Mouse (Mus musculus): ENCODE measurements around the gene Erc2. TPM values are rescaled to one million over a fixed set of nuclear protein-coding genes. Genes with fewer than 3 reads are reported as not detected.

Erc2 gene
- total RNA-seq, 2 experiments from 2014 or later = 0.38 to 0.86 TPM

DNA sequence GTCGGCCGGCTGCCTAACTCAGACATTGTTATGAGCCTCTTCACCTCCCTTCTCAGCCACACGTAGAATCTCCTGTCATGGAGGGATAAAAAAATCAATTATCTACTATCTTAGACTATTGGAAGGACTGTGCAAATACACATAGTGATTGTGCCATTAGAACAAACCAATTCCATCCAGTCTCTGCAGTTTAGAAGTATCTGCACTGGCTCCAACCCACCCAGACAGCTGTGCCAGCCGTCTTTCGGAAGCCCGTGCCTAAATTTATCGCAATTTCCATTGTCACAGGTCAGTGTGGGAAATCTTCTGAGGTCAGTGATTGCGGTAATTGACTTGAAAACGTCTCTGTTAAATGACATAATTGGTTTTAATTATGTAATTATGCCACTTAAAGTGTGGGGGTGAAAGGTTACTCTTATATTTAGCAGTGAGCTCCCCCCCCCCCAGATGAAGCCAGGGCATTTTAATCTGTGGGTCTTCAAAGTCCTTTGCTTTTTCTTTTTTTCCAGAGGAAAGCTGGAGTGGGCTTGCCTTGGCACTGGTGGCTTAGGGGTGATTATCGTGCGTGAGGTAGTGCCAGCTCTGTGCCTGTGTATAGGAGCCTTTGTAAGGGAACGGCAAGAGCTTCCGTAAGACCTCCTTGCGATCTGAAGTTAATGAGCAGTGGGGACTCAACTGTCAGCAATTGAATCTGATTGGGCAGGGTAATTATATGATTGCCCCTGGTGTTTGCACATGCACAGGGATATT lies 759.7 kb downstream of the Erc2 start:
- intact Hi-C loops (cut with DNase I; ENCODE audit: low total_unique reads) = no loop called here

DNA sequence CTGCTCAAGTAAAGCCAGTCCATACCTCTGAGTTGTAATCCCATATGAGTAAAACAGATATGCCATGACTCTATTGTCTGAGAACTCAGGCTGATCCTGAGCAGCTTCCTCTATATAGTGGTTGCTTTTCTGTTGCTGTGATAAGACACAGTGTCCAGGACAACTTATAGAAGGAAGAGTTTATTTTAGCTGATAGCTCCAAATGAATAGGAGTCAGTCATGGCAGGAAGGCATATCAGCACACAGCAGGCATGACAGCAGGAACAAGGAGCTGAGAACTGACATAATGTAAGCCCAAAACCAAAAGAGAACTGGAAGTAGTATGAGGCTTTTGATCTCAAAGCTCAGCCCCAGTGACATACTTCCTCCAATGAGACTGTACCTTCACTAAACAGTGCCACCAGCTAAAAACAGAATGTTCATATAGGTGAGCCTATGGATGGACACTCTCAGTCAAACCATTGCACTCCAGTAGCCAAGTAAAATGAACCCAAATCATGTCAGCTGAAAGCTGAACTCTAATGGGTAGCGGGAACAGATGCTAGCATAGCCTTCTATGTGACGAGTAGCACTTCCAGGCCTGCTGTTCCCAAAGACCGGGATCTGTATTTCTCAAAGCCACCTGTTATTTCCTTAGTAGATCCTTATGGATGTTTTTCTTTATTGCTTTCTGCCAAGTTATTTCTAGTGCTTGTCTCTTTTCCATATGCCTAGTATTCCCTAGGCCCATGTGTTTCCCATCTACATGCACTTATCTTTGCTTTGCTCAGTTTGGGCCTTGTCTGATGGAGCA lies 764.8 kb downstream of the Erc2 start:
- no peak for DNase-seq
- intact Hi-C loops (cut with DNase I; ENCODE audit: low total_unique reads) = no loop called here

More for the DNA sequence above, 759.7 kb downstream of the Erc2 start:
- DNase-seq = no peak

DNA sequence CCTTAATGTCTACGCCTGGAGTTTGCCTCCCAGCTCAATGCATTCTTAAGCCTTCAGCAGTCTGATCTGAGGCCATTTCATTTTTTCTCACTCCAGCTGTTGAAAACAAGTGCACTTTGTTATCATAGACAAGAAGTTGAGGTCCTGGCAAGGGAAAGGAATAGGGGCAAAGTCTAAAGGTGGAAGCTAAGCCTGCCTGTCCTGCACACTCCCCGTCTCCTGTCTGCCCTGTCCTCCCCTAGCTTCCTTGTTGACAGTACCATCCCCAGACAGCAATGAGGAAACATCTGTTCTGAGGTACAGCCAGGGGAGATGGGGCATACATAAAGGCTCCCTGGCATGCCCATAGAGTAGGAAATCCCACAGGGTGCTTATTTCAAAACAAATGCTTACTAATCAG lies 776.7 kb downstream of the Erc2 start:
- no peak for DNase-seq
- intact Hi-C loops (cut with DNase I; ENCODE audit: low total_unique reads) = no loop called here

DNA sequence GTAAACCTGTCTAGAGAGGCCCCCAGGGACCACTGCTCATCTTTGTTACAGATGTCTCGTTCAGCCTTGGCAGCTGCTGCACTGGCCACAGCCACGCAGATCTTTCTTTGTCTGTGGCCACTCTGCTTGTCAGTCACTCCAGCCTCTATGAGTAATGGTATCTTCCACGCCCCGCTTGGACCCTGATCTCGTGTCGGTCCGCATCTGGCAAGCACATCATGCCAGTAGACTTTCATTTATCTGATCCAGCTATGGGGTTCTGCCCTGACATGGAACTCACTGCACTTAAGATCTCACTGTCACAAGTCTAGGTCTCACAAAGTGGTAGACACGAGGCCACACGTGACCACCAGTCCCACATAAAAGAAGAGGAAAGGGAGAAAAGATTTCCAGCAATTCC lies 777.7 kb downstream of the Erc2 start:
- intact Hi-C loops (cut with DNase I; ENCODE audit: low total_unique reads) = no loop called here

DNA sequence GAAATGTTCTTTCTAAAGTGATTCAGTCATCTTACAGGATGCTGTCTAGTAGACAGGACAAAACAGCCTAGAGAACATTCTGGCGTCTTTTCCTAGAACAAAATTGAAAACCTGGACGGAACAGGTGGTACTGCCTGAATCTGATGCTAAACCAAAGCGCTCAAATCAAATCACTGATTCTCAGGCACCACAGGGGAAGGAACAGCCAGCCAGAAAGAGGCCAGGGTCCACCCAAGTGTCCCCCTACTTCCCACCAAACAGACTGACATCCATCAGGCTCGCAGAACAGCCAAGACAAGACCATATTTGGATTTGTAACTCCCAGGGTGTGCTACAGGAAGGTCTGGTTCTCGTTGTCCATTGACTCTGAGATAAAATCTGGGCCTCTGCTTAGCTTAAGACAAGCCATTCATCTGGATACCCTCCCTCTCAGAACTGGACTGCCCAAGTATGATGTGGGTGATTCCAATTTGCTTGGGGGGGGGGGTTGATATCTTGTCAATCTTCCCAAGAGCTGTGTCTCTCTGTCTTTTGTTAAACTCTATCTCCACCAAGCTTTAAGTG lies 783.1 kb downstream of the Erc2 start:
- no peak for DNase-seq
- intact Hi-C loops (cut with DNase I; ENCODE audit: low total_unique reads) = no loop called here

More for the DNA sequence above, 777.7 kb downstream of the Erc2 start:
- no peak for DNase-seq

DNA sequence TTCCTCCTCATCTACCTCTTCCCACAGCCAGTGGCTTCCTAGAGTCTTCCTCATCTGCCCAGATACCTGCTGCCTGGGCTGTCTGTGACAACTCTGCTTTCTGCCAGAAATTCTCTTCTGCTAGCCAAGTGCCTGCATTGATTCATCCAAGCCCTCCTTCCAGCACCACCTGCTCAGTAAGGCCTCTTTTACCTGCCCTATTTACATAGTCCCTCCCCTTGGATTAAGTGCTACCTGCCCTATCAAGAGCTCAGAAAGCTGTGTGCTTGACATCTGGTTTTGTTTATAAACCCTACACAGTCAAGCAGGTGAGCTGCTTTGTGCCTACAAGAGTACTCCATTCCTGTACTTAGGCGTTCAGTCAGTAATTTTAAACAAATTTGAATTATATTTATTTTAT lies 787.2 kb downstream of the Erc2 start:
- intact Hi-C loops (cut with DNase I; ENCODE audit: low total_unique reads) = no loop called here
- DNase-seq = no peak

DNA sequence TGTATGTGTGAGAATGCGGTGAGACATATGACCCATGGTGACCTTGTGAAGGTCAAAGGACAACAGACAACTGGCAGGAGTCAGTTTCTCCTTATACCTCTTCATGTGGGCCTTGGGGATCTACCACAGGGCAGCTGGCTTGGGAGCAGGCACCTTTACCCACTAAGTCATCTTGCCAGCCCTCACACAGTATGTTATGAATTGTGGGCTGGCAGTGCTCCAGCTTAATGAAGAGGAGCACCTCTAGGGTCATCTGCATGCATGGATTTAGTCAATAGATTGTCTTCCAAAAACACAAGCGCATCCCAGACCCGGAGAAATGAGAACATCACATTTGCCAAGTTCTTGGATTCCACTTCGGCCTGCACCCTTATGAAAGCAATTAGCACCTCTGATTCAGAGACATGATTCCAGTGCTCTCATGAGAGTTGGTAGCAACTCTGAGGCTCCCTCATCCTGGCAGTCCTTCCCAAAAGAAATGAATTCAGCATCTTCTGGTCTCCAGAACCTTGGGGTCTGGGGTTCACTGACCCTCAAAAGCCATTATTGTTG lies 787.6 kb downstream of the Erc2 start:
- intact Hi-C loops (cut with DNase I; ENCODE audit: low total_unique reads) = no loop called here
- DNase-seq = no peak

DNA sequence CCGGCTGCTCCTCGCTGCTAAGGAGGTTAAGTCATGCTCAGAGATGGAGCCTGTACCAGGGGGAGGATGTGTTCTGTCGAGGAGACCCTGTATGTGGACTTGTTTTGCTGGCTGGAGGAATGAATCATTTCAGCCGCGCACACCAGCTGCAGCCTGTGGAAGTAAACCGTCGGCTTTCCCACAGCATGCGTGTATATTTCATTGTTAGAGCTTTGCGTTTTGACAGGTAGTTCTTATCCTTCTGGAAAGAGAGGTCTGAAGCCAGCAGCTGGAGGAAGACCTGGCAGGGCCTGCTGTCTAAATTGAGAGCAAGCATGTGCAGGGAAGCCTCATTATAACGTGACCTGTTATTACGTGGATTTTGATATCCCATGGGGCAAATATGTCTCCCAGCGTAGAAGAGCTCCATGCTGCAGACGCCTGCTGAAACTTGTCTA lies 788.6 kb downstream of the Erc2 start:
- intact Hi-C loops (cut with DNase I; ENCODE audit: low total_unique reads) = no loop called here
- no peak for DNase-seq

DNA sequence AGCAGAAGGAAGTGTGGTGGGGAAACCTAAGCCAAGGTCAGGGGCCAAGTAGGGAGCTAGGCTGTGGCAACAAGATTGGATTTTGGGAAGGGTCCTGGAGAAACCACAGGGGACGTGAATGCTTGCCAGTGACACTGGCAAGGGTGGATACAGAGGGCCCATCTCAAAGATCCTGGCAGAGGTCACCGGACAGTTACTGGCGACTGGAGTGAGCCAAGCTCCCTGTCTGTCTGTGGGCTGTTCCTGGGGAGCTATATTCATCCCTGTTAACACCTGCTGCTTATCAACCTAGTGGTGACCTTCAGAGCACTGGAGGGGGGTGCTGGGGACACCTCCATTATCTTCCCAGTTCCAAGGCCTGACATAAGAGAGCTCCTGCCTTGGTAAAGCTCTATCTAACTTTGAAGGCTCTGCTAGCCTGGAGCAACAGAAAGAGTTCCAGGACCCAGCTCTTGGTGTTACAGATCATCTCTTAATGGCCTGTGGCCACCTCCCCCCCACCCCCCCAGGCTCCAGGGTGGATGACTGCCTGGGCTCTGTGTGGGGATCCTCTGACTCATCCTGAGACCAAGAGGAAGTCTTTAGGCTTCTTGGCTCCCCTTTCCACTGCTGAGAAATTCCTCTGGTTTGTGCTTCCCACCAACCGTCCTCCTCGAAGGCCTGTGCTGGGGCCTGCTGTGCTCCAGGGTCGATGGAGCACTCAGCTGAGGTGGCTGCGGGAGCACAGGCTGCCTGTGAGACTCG lies 790.2 kb downstream of the Erc2 start:
- no peak for DNase-seq
- intact Hi-C loops (cut with DNase I; ENCODE audit: low total_unique reads) = no loop called here

DNA sequence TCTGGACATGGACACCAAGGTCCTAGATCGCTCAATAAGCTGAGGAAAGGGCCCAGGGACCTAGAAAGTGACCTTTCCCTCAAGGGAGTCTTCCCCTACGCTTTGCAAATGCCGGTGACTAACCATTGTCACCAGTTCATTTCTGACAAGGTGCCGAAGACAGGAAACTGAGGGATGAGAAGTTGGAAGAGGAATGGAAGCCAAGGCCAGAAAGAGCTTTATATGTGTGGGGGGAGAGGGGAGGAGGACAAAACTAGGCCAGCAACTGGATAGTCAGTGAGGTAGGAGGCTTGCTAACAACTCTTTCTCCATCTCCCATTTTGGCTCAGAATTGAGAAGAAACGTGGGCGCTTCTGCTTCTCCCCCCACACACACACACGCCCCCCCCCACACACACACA lies 791.3 kb downstream of the Erc2 start:
- intact Hi-C loops (cut with DNase I; ENCODE audit: low total_unique reads) = no loop called here
- no peak for DNase-seq

DNA sequence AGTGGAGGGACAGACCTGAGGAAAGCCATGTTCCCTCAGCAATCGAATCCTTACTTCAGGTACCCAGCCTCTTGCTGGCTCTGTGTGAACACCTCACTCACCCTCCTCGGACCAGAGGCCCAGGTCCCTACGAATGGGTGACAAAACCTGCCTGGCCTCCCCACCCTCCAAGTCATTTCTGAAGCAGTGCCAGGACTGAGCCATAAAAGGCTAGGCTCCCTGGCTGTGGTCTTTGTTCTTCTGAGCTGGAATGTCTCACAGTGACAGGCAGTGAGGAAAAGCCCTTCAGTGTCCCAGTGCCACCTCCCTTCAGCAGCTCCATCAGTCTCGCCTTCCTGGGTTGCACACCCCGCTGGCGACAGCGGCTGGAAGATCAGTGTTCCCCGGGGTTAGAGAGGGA lies 794.8 kb downstream of the Erc2 start:
- intact Hi-C loops (cut with DNase I; ENCODE audit: low total_unique reads) = no loop called here
- no peak for DNase-seq

DNA sequence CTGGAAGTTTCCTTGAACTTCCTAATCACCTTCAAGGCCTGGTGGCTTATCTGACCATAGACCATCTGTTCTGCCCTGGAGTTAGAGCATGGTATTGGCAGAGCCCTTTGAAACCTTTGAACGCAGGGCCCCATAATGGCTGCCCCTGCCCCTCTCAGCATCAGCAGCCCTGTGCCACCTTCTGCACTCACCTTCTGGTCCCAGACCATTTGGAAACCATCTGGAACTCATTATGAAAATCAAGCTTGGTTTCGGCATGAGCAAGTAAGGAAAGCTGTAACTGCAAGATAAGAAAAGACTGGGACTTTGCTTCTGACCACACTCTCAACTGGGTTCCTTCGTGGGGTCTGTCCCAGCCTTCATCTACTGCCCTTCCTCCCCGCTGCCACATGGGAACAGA lies 796.3 kb downstream of the Erc2 start:
- no peak for DNase-seq
- intact Hi-C loops (cut with DNase I; ENCODE audit: low total_unique reads) = no loop called here

DNA sequence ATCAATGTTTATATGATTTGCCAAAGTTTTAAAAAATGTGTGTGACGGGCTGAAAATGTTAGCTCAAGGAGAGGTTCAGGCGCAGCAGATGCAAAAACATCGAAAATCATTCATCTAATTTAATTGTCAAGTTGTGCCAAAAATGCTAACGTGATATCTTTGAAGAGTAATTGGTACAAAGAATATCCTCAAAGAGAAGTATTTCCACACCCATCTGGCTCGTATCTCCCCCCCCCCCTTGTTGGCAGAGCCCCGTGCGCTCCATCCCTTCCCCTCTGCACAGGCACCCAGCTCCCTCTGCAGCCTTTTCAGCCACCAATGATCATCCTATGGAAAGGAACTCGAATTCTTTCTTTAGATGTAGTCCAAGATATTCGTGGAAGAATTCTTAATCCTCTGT lies 797.0 kb downstream of the Erc2 start:
- DNase-seq = no peak
- intact Hi-C loops (cut with DNase I; ENCODE audit: low total_unique reads) = no loop called here

DNA sequence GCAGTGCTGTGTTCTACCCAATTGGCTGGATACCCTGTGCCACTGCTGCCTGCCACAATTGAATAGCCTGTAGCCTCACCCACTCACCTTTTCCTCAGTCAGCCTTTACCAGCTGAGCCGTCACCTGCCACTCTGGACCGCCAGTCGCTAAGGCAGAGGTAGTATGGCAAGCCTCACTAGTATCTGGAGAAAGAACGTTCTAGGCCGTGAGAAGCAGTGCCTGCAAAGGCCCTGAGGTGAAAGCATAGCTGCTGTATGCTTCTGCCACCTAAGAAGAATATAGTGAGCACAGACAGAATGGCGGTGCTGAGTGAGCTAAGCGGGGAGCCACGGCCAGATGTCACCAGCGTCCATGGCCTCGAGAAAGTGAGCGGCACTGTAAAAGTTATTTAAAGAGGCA lies 798.4 kb downstream of the Erc2 start:
- DNase-seq = no peak
- intact Hi-C loops (cut with DNase I; ENCODE audit: low total_unique reads) = no loop called here

DNA sequence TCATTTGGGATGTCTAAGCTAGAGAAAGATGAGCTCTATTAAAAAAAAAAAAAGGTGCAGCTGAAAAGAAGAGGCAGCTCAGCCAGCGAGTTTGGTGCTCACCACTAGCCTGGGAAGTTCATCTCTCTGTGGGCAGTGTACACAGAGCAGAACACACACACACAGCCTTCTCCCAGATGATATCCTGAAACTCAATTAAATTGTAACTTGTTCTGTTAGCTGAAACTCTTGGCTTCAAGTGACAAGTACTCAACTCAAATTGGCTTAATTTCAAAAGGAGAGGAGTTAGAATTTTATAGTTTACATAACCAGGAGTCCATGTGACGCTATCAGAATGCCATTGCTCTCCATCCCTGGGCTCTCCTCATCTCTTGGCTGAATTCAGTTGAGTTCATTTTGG lies 804.4 kb downstream of the Erc2 start:
- intact Hi-C loops (cut with DNase I; ENCODE audit: low total_unique reads) = no loop called here

DNA sequence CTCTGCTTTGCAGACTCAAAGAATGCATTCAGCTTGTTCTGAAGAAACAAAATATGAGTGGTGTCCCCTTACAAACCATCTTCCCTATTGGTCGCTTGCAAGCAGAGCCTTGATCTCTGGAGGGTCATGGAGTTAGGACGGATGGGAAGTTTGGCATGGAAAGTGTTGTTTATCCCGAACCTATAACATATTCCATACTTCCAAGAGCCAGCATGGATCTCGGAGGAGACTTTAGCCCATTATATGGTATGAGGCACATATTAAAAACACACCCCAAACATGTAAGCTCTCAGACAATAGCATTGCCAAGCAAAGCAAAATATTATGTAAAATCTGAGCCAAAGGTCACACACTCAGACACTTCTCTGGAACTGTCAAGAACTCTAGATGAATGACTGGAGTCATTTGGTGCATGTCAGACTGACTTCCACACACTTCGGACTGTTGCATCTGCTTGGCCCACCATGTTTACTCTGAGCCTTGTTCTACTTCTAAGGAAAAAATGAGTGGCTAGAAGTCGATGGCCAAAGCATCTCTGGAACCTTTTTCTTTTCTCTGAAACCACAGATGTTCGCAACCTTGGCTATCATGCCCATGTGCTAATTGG lies 809.6 kb downstream of the Erc2 start:
- intact Hi-C loops (cut with DNase I; ENCODE audit: low total_unique reads) = no loop called here
- no peak for DNase-seq

More for the DNA sequence above, 804.4 kb downstream of the Erc2 start:
- DNase-seq = no peak

DNA sequence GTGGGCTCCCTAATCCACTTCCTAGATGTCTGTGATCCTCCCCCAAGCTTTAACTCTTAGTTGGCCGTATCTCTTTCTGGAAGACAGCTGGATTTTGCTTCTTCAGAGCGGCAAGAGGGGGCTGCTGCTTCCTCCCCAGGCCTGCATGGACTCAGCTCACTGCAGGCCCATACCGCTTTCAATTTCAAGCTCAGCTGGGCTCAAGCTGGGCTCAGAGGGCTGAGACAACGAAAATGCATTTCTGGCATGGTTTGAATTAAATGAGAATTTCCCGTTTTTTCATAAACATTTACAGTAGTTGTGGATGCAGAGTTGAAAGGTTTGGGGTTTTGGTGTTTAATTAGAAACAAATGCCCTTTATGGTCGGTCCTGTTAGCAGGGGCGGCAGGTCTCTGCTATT lies 812.8 kb downstream of the Erc2 start:
- intact Hi-C loops (cut with DNase I; ENCODE audit: low total_unique reads) = no loop called here
- DNase-seq = no peak

DNA sequence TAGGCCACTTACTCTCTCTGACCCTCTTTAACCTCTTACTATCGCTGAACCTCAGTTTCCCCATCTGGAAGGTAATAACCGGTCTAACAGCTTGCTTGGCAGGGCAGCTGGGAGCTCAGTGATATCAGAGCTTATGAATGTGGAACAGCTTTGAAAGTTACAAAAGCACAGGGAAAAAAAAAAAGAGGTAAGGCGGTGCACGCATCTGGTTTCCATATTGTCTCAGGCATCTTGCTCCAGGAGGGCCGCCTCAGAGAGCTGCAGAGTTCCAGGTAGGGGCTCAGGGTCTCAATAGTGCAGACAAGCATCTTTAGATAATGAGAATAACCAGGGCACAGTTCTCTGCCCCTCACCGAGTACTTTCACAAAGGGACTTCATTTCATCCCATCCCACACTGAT lies 816.9 kb downstream of the Erc2 start:
- intact Hi-C loops (cut with DNase I; ENCODE audit: low total_unique reads) = no loop called here
- no peak for DNase-seq

DNA sequence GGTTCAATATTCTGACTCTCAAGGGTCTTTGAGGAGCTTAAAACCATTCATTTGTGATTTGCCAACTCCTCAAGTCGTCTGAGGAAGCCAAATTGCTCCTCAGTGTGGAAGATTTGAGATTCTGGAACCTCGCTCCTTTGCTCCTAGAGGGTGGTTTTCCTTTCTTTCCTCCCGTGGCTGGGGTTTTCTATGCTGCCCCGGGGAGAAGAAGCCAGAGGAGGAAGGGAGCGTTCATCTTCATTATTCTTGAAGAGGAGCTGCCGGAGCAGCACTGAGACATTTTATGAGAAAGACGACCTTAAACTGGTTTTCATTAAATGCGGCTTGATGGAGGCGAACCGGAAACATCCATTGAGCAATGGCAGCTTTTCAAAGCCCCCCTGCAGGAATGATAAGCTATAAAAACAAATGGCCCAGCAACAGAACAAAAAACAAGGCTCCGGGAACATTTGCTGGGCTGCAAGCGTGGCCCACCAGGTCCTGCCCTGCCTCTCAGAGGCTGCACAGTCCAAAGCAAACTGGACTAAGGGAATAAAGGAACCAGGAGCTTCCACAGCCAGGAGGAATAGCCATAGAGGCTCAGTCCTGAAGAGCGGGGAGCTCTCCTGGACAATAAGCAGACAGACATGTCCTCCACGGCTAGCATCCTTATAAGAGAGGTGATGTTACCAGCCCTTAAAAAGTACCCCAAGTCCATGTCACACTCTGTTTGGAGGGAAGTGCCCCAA lies 819.2 kb downstream of the Erc2 start:
- DNase-seq = no peak
- intact Hi-C loops (cut with DNase I; ENCODE audit: low total_unique reads) = no loop called here
